Mouse (Mus musculus) limb, embryonic 15.5 days (tissue): ENCODE measurements around the gene Tsnaxip1. TPM values are rescaled to one million over a fixed set of nuclear protein-coding genes. Genes with fewer than 3 reads are reported as not detected.

Experiments
- ATAC-seq: fragments of 200-750 bp; cut with Nextera tagmentation; 2 replicates; pipeline ENCODE4 v1.8.0; 2017; ENCODE audit warnings: low read depth, moderate TSS enrichment; ENCODE audit not compliant: insufficient number of reproducible peaks, low FRiP score, low TSS enrichment
- H3K27ac ChIP-seq: fragments of 300-500 bp; sonication (generic); 2 replicates; pipeline ENCODE4 v1.5.1; 2015; ENCODE audit warnings: moderate library complexity, mild to moderate bottlenecking, inconsistent platforms
- H3K27me3 ChIP-seq: fragments of 300-500 bp; sonication (generic); 2 replicates; pipeline ENCODE4 v1.6.1; 2015; ENCODE audit warnings: inconsistent platforms
- H3K36me3 ChIP-seq: fragments of 300-500 bp; sonication (generic); 2 replicates; pipeline ENCODE4 v1.6.1; 2015; ENCODE audit warnings: inconsistent platforms
- H3K4me1 ChIP-seq: fragments of 300-500 bp; sonication (generic); 2 replicates; pipeline ENCODE4 v1.6.1; 2015; ENCODE audit warnings: inconsistent platforms
- H3K4me2 ChIP-seq: fragments of 300-500 bp; sonication (generic); 2 replicates; pipeline ENCODE4 v1.6.1; 2015; ENCODE audit warnings: mild to moderate bottlenecking, inconsistent platforms
- H3K4me3 ChIP-seq: fragments of 300-500 bp; sonication (generic); 2 replicates; pipeline ENCODE4 v1.5.1; 2015; ENCODE audit warnings: mild to moderate bottlenecking, inconsistent platforms
- H3K9ac ChIP-seq: fragments of 300-500 bp; sonication (generic); 2 replicates; pipeline ENCODE4 v1.6.1; 2015; ENCODE audit warnings: inconsistent platforms
- H3K9me3 ChIP-seq: fragments of 300-500 bp; sonication (generic); 2 replicates; pipeline ENCODE4 v1.6.1; 2016; ENCODE audit warnings: inconsistent platforms
- WGBS: fragments of 180-500 bp; shearing (Covaris S2); methylation state at CpG from one replicate; pipeline ENCODE4 v1.1.7; 2015; 5-methylcytosine and 5-hydroxymethylcytosine counted together
- polyA plus RNA-seq: library from polyadenylated mRNA; unstranded; fragments of >200 nt; fragmentation: Nextera tagmentation; extraction: Ambion mirVana; gene quantifications from 2 replicates; pipeline ENCODE4 v1.2.1, GENCODE M21; 2015

The Tsnaxip1 gene
- polyA plus RNA-seq, 1 experiment from 2014 or later: 0.28 TPM

DNA sequence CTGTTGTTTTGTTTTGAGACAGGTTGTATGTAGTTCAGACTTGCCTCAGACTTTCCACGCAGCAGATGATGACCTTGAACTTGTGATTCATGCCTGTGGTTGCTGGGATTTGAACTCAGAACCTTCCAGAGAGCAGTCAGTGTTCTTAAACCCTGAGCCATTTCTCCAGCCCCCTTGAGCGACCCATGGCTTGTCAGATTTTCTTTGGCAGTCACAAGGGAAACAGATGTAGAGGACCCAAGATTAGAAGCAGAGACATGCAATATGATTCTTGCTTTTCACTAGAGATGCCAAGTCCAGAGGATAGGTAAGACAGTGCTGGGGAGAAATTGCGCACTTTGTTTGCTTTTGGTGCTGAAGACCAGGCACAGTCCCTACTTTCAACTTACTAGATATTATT, 25.6 kb downstream of the Tsnaxip1 start, which contains the start of gene Cenpt:
TSS of gene Cenpt (minus strand) at position 101 of the 400 bp plus-strand sequence.
- Histone ChIP-seq H3K4me1 (peaks cover 39% of the 10 kb centered on the region), H3K27ac (peak within 1 kb of the TSS; percentile 87; the same call in 1 of the 2 replicates), H3K4me2 (peak within 1 kb of the TSS; percentile 46; the same call in 1 of the 2 replicates), H3K36me3 (peaks cover 15% of the 10 kb centered on the region), H3K9ac (no peak within 1 kb of the TSS), H3K27me3 (no peaks in the 10 kb centered on the region), H3K9me3 (no peaks in the 10 kb centered on the region), H3K4me3 (no peak within 1 kb of the TSS)
- 88% methylated on average over 3 of the region's 3 CpGs for WGBS
- no peak for ATAC-seq

DNA sequence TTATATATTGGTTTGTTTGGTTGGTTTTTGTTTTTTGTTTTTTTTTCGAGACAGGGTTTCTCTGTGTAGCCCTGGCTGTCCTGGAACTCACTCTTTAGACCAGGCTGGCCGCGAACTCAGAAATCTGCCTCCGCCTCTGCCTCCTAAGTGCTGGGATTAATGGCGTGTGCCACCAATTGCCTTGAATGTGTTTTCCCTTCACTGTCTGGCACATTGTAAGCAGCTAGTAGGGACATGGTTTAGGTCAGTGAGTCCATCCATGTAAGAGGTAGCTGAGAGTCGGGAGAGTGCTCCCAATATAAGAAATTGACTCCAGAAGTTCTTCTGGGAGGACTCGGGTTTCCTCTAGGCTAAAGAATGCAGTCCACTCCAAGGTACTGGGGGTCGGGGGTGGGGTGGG, 26.8 kb downstream of the Tsnaxip1 start:
- Histone ChIP-seq H3K9me3 (no peaks in the 10 kb centered on the region), H3K4me3 (peak overlapping the region; percentile 86), H3K27ac (peak overlapping the region; percentile 71), H3K4me2 (peak overlapping the region; percentile 87), H3K4me1 (peaks cover 51% of the 10 kb centered on the region), H3K27me3 (no peaks in the 10 kb centered on the region), H3K36me3 (peaks cover 10% of the 10 kb centered on the region), H3K9ac (no peak overlapping the region; the same call in 1 of the 2 replicates)
- ATAC-seq: no peak
- WGBS: 25% methylated on average over 8 of the region's 8 CpGs

DNA sequence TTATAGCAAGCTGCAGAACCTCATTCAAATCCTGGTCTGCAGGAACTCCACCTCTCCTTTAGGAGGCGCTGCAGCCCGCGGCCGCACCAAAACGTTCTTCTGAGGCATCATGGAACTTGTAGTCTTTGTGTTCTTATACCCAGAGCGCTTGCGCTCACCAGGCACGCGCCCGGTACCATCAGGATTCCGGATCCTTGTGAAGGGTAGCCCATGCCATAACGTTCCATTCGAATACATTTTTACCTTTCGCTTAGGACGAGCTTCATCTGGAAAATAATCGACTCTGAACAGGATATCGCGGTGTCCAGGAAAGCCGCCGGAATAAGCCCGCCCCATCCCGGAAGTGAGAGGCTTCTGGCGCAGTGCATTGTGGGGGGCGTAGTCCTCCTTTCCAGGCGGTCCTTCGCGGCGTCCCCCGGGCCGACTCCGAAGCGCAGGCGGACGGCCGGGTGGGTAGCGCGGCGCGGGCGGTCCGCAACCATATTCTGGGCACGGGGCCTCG, 27.2 kb downstream of the Tsnaxip1 start, which contains the start of gene Thap11:
TSS of gene Thap11 (plus strand) at position 418 of the 502 bp plus-strand sequence.
- under 1% methylated on average over 43 of the region's 43 CpGs for whole genome bisulfite sequencing
- H3K9ac ChIP-seq: peak within 1 kb of the TSS; percentile 77
- ATAC-seq: peak; percentile 88

DNA sequence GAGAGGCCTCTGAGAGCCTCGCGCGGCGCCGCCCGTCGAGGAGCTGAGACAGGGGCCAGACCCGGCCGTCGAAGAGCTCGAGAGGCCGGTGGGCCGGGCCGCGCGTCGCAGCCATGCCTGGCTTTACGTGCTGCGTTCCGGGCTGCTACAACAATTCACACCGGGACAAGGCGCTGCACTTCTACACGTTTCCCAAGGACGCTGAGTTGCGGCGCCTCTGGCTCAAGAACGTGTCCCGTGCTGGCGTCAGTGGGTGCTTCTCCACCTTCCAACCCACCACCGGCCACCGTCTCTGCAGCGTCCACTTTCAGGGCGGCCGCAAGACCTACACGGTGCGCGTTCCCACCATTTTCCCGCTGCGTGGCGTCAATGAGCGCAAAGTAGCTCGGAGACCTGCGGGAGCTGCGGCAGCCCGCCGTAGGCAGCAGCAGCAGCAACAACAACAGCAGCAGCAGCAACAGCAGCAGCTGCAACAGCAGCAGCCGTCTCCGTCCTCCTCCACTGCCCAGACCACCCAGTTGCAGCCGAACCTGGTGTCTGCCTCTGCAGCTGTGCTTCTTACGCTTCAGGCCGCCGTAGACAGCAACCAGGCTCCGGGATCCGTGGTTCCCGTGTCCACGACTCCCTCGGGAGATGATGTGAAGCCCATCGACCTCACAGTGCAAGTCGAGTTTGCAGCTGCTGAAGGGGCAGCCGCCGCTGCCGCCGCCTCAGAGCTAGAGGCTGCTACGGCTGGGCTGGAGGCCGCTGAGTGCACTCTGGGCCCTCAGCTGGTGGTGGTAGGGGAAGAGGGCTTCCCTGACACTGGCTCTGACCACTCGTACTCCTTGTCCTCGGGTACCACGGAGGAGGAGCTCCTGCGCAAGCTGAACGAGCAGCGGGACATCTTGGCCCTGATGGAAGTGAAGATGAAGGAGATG, 28.0 kb downstream of the Tsnaxip1 start:
- Histone ChIP-seq H3K27me3 (no peaks in the 10 kb centered on the region), H3K36me3 (peaks cover 6% of the 10 kb centered on the region), H3K4me3 (peak overlapping the region; percentile 86), H3K9me3 (no peaks in the 10 kb centered on the region), H3K9ac (peak overlapping the region; percentile 77), H3K4me2 (peak overlapping the region; percentile 87), H3K4me1 (peaks cover 56% of the 10 kb centered on the region), H3K27ac (peak overlapping the region; percentile 90)
- under 1% methylated on average over 71 of the region's 71 CpGs for WGBS
- ATAC-seq: peak; percentile 15; the same call in 1 of the 2 replicates

More for the DNA sequence above, 27.2 kb downstream of the Tsnaxip1 start, which contains the start of gene Thap11:
- Histone ChIP-seq H3K9me3 (no peaks in the 10 kb centered on the region), H3K36me3 (peaks cover 6% of the 10 kb centered on the region), H3K4me3 (peak within 1 kb of the TSS; percentile 86), H3K4me1 (peaks cover 55% of the 10 kb centered on the region), H3K4me2 (peak within 1 kb of the TSS; percentile 87), H3K27me3 (no peaks in the 10 kb centered on the region), H3K27ac (peak within 1 kb of the TSS; percentile 90)

DNA sequence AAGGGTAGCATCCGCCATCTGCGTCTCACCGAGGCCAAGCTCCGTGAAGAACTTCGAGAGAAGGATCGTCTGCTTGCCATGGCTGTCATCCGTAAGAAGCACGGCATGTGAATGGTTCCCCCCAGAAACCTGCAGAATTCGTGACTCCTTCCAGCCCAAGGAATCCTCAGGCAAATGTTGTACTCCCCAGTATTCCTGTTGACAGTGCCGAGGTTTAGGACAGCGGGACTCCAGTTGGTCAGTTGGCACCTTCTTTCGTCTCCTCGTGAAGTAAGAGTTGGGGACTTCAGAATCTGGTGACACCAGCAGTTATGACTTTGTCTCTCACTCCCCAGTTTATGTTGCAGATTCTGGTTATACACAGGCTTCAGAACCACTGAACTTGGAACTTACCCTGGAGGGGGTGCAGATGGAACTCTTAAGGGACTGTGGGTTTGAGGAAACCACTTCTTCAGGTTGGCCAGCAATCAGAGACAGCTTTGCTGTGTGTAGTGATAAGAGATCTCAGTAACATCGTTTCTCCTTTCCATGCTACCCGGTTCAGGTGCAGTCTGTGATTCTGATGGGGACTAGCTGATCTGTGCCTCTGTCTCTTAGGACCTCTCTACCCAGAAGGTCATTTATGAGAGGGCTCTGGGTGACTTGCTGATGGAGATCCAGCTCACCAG, 28.8 kb downstream of the Tsnaxip1 start:
- peak overlapping the region; percentile 86 for H3K4me3 ChIP-seq
- peak overlapping the region; percentile 77 for H3K9ac ChIP-seq
- peaks cover 53% of the 10 kb centered on the region for H3K4me1 ChIP-seq
- no peaks in the 10 kb centered on the region for H3K9me3 ChIP-seq
- H3K4me2 ChIP-seq: peak overlapping the region; percentile 87
- no peak for ATAC-seq
- peak overlapping the region; percentile 90 for H3K27ac ChIP-seq
- no peaks in the 10 kb centered on the region for H3K27me3 ChIP-seq
- H3K36me3 ChIP-seq: peaks cover 6% of the 10 kb centered on the region
- WGBS: 13% methylated on average over 15 of the region's 15 CpGs

DNA sequence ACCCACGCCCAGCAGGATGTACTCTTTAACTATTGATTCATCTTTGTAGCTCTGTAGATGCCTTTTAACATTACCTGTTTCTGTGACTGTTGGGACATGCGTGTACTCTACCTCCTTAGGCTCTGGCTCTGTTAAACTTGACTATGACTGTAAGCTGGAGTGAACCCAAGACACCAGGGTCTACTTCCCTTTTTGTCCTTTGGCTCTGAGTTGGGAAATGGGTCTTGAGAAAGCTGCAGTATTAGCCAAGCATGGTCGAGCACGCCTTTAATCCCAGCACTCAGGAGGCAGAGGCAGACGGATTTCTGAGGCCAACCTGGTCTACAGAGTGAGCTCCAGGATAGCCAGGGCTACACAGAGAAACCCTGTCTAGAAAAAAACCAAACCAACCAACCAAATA, 31.0 kb downstream of the Tsnaxip1 start:
- H3K4me1 ChIP-seq: peaks cover 63% of the 10 kb centered on the region
- 80% methylated on average over 5 of the region's 5 CpGs for WGBS

DNA sequence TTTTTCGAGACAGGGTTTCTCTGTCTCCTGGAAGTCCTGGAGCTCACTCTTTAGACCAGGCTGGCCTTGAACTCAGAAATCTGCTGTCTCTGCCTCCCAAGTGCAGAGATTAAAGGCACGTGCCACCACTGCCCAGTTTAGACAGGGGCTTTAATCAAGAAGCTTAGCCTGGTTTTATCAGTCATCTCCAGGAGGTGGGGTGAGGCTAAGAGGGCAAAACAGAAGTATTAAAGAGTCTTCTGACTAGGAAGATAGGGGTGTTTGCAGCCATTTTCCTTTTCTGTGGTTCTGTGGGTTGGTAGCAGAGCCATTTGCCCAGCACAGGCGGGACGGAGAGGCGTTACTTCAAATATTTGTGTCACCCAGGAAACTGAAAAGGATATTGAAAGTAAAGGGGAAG, 31.8 kb downstream of the Tsnaxip1 start:
- Histone ChIP-seq H3K4me3 (no peak overlapping the region), H3K4me2 (0 out of 2 replicates have a peak overlapping the region, but pooled peaks have one; percentile 45), H3K27me3 (no peaks in the 10 kb centered on the region), H3K9ac (no peak overlapping the region), H3K27ac (peak overlapping the region; percentile 94), H3K36me3 (peaks cover 12% of the 10 kb centered on the region), H3K9me3 (no peaks in the 10 kb centered on the region), H3K4me1 (peaks cover 61% of the 10 kb centered on the region)
- WGBS: 74% methylated on average over 5 of the region's 5 CpGs
- no peak for ATAC-seq

More for the DNA sequence above, 31.0 kb downstream of the Tsnaxip1 start:
- no peak for ATAC-seq
- no peak overlapping the region for H3K4me3 ChIP-seq
- no peak overlapping the region for H3K4me2 ChIP-seq
- H3K27ac ChIP-seq: no peak overlapping the region
- H3K27me3 ChIP-seq: no peaks in the 10 kb centered on the region
- no peaks in the 10 kb centered on the region for H3K9me3 ChIP-seq
- H3K9ac ChIP-seq: no peak overlapping the region
- peaks cover 10% of the 10 kb centered on the region for H3K36me3 ChIP-seq

DNA sequence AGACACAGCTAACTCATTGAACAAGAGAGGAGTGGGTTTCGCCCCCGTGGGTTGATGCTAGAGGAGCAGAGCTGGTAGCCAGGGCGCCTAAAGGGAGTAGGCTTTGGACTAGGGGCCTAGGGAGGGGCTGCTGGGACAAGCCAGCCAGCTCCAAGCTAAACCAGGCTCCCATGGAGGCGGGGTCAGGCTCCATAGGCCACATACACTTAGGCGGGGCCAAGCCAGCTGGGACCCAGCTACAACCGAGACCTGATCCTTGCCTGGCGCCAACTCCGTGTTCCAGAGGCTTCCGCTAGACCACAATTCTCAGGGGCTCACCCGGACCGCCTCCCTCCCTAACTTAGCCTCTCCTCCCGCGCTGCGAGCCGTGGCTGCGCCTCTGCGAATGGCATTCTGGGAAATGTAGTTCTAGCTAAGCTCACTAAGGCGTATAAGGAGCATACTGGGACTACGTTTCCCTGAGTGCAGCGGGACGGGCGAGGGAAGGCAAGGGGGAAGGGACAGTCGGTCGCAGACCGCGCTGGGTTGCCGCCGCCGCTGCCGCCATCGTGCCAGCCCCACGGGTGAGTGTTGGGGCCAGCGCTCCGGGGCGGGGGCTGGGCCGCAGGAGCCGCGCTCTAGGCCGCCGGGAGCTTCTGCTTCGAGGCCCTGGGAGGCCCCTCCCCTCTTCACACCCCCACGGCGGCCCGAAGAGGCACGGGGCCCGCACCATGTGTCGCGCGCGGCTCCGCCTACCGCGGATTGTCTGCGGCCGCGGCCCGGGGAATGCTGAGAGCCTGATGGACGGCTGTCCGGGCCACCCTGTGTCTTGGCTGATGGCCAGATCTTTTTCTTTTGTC, 32.8 kb downstream of the Tsnaxip1 start, which contains the start of gene Nutf2:
TSS of gene Nutf2 (plus strand) at position 438 of the 839 bp plus-strand sequence.
- Histone ChIP-seq H3K27ac (peak within 1 kb of the TSS; percentile 94), H3K4me1 (peaks cover 60% of the 10 kb centered on the region), H3K9me3 (no peaks in the 10 kb centered on the region), H3K4me3 (peak within 1 kb of the TSS; percentile 96), H3K27me3 (no peaks in the 10 kb centered on the region), H3K4me2 (peak within 1 kb of the TSS; percentile 73), H3K36me3 (peaks cover 12% of the 10 kb centered on the region), H3K9ac (peak within 1 kb of the TSS; percentile 95)
- WGBS: under 1% methylated on average over 59 of the region's 59 CpGs
- peak; percentile 98 for ATAC-seq

DNA sequence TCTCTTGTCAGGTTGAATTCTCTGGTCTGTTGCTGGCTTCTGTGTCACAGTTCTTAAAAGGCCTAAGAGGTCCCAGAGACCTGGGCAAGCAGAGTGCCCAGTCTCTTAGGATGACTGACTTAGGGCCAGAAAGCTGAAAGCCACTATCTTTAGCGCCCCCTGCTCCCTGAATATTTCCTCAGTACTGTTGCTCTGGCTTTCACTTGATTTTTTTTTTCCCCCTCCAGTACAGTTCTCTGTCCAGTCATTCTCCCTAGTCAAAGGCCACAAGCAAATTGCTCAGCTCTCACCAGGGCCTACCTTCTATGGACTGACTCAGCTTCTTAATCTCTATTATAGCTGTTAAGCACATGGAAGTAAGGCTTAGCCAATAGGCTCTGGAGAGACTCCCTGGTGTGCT, 34.4 kb downstream of the Tsnaxip1 start:
- Histone ChIP-seq H3K4me2 (peak overlapping the region; percentile 73), H3K4me3 (peak overlapping the region; percentile 96), H3K27ac (0 out of 2 replicates have a peak overlapping the region, but pooled peaks have one; percentile 94), H3K9ac (peak overlapping the region; percentile 95; the same call in 1 of the 2 replicates), H3K4me1 (peaks cover 44% of the 10 kb centered on the region), H3K9me3 (no peaks in the 10 kb centered on the region), H3K27me3 (no peaks in the 10 kb centered on the region), H3K36me3 (peaks cover 26% of the 10 kb centered on the region)
- WGBS: 5% methylated on average over 1 of the region's 1 CpGs
- no peak for ATAC-seq

DNA sequence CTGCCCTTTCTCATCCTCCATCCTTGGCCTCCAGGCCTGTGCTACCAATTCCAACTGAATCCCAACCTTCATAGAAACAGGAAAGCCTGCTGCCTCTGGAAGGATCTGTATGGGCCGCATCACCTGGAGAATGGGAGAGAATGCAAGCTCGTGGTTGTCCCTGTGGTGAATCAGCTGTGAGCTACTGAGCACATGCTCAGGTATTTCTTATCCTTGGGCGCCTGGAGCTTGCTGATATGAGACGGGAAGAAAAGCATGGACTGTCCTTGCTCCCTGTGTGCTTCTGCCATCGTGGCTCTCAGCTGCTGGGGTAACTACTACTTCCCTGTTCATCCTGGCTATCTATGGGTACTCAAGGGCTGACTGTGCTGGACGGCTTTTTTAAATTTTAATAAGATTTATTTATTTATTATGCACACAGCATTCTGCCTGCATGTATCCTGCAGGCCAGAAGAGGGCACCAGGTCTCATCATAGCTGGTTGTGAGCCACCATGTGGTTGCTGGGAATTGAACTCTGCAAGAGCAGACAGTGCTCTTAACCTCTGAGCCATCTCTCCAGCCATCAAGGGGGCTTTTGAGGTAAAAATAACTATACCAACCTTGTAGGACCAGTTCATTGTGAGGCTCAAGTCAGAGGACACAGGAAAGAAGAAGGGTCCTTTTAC, 39.0 kb downstream of the Tsnaxip1 start:
- 86% methylated on average over 6 of the region's 6 CpGs for WGBS
- no peak overlapping the region for H3K4me2 ChIP-seq
- no peak overlapping the region for H3K9ac ChIP-seq
- peaks cover 11% of the 10 kb centered on the region for H3K4me1 ChIP-seq
- H3K4me3 ChIP-seq: no peak overlapping the region
- ATAC-seq: no peak
- H3K27me3 ChIP-seq: no peaks in the 10 kb centered on the region
- no peak overlapping the region for H3K27ac ChIP-seq
- no peaks in the 10 kb centered on the region for H3K9me3 ChIP-seq
- H3K36me3 ChIP-seq: peaks cover 58% of the 10 kb centered on the region
